Mouse (Mus musculus) heart, embryonic 12.5 days (tissue): Measurements from ENCODE around the gene Cldn7. TPM values are rescaled to one million over a fixed set of nuclear protein-coding genes. Genes with fewer than 3 reads are reported as not detected.

Experiments used
- ATAC-seq: fragments of 200-750 bp; cut with Nextera tagmentation; 2 replicates; pipeline ENCODE4 v1.8.0; 2017; ENCODE audit warnings: moderate TSS enrichment, moderate library complexity; ENCODE audit not compliant: insufficient number of reproducible peaks, low FRiP score
- H3K27ac ChIP-seq: fragments of 300-500 bp; sonication (generic); 2 replicates; pipeline ENCODE4 v1.5.1; 2016; ENCODE audit warnings: mild to moderate bottlenecking, moderate library complexity; ENCODE audit not compliant: poor library complexity, severe bottlenecking
- H3K27me3 ChIP-seq: fragments of 300-500 bp; sonication (generic); replicated peaks from 2 replicates; pipeline ENCODE4 v1.6.1; 2016; ENCODE audit warnings: mild to moderate bottlenecking, moderate library complexity
- H3K36me3 ChIP-seq: fragments of 300-500 bp; sonication (generic); 2 replicates; pipeline ENCODE4 v1.6.1; 2016; ENCODE audit warnings: mild to moderate bottlenecking, moderate library complexity
- H3K4me1 ChIP-seq: fragments of 300-500 bp; sonication (generic); replicated peaks from 2 replicates; pipeline ENCODE4 v1.6.1; 2016; ENCODE audit warnings: mild to moderate bottlenecking
- H3K4me2 ChIP-seq: fragments of 300-500 bp; sonication (generic); 2 replicates; pipeline ENCODE4 v1.6.1; 2016; ENCODE audit warnings: mild to moderate bottlenecking, moderate library complexity
- H3K4me3 ChIP-seq: fragments of 300-500 bp; sonication (generic); 2 replicates; pipeline ENCODE4 v1.5.1; 2016; ENCODE audit warnings: mild to moderate bottlenecking
- H3K9ac ChIP-seq: fragments of 300-500 bp; sonication (generic); 2 replicates; pipeline ENCODE4 v1.6.1; 2016; ENCODE audit warnings: mild to moderate bottlenecking, moderate library complexity
- H3K9me3 ChIP-seq: fragments of 300-500 bp; sonication (generic); replicated peaks from 2 replicates; pipeline ENCODE4 v1.6.1; 2016; ENCODE audit warnings: mild to moderate bottlenecking, moderate library complexity
- WGBS: fragments of 180-500 bp; shearing (Covaris S2); methylation state at CpG from one replicate; pipeline ENCODE4 v1.1.7; 2016; 5-methylcytosine and 5-hydroxymethylcytosine counted together
- polyA plus RNA-seq: library from polyadenylated mRNA; unstranded; fragments of >200 nt; fragmentation: Nextera tagmentation; extraction: Ambion mirVana; gene quantifications from 2 replicates; pipeline ENCODE4 v1.2.1, GENCODE M21; 2016

Cldn7 gene
- polyA plus RNA-seq, 1 experiment from 2014 or later: 2.1 TPM

GRCm38 (mm10) chr11:69980196-69981140, 15.9 kb downstream of the Cldn7 start:
- peak overlapping the region; percentile 98 for H3K9ac ChIP-seq
- H3K4me2 ChIP-seq: peak overlapping the region; percentile 94
- peak overlapping the region; percentile 87 for H3K4me3 ChIP-seq
- peak; percentile 96 for ATAC-seq
- no peaks in the 10 kb centered on the region for H3K9me3 ChIP-seq
- under 1% methylated on average over 41 of the region's 60 CpGs for WGBS
- no peaks in the 10 kb centered on the region for H3K27me3 ChIP-seq
- H3K36me3 ChIP-seq: peaks cover 46% of the 10 kb centered on the region
- peak overlapping the region; percentile 99 for H3K27ac ChIP-seq
- peaks cover 24% of the 10 kb centered on the region for H3K4me1 ChIP-seq

GRCm38 (mm10) chr11:69981141-69981762, 16.7 kb downstream of the Cldn7 start, which contains the start of gene Ctdnep1:
Gene Ctdnep1 (plus strand): TSS chr11:69981156.
- ATAC-seq: 0 out of 2 replicates have a peak, but pooled peaks have one; percentile 0
- H3K36me3 ChIP-seq: peaks cover 44% of the 10 kb centered on the region
- H3K27me3 ChIP-seq: no peaks in the 10 kb centered on the region

GRCm38 (mm10) chr11:69982225-69982624, 17.6 kb downstream of the Cldn7 start, which contains the start of gene Elp5:
Gene Elp5 (minus strand): TSS chr11:69982517.
- H3K4me1 ChIP-seq: peaks cover 24% of the 10 kb centered on the region
- no peak for ATAC-seq
- H3K4me3 ChIP-seq: peak within 1 kb of the TSS; percentile 87
- no peaks in the 10 kb centered on the region for H3K27me3 ChIP-seq
- peak within 1 kb of the TSS; percentile 94 for H3K4me2 ChIP-seq
- peak within 1 kb of the TSS; percentile 99 for H3K27ac ChIP-seq
- 52% methylated on average over 8 of the region's 8 CpGs for WGBS
- H3K9me3 ChIP-seq: no peaks in the 10 kb centered on the region
- H3K9ac ChIP-seq: peak within 1 kb of the TSS; percentile 98
- peaks cover 47% of the 10 kb centered on the region for H3K36me3 ChIP-seq

More at GRCm38 (mm10) chr11:69981141-69981762, 16.7 kb downstream of the Cldn7 start, which contains the start of gene Ctdnep1:
- under 1% methylated on average over 43 of the region's 43 CpGs for WGBS
- Histone ChIP-seq H3K4me2 (peak within 1 kb of the TSS; percentile 94), H3K4me3 (peak within 1 kb of the TSS; percentile 87), H3K4me1 (peaks cover 24% of the 10 kb centered on the region), H3K27ac (peak within 1 kb of the TSS; percentile 99), H3K9me3 (no peaks in the 10 kb centered on the region), H3K9ac (peak within 1 kb of the TSS; percentile 98)

- Histone ChIP-seq H3K27me3 (no peaks in the 10 kb centered on the region), H3K4me1 (peaks cover 24% of the 10 kb centered on the region), H3K9me3 (no peaks in the 10 kb centered on the region), H3K27ac (peak overlapping the region; percentile 99), H3K9ac (peak overlapping the region; percentile 98), H3K4me3 (peak overlapping the region; percentile 87), H3K4me2 (peak overlapping the region; percentile 94), H3K36me3 (peaks cover 48% of the 10 kb centered on the region)
- no peak for ATAC-seq
- 14% methylated on average over 5 of the region's 5 CpGs for WGBS
Measured at GRCm38 (mm10) chr11:69982877-69983276, 18.3 kb downstream of the Cldn7 start.

GRCm38 (mm10) chr11:69983377-69983776, 18.8 kb downstream of the Cldn7 start:
- Histone ChIP-seq H3K4me3 (peak overlapping the region; percentile 87), H3K9me3 (no peaks in the 10 kb centered on the region), H3K4me2 (peak overlapping the region; percentile 94), H3K9ac (peak overlapping the region; percentile 98), H3K4me1 (peaks cover 24% of the 10 kb centered on the region), H3K36me3 (peaks cover 49% of the 10 kb centered on the region), H3K27me3 (no peaks in the 10 kb centered on the region), H3K27ac (peak overlapping the region; percentile 99)
- 78% methylated on average over 4 of the region's 4 CpGs for WGBS
- no peak for ATAC-seq

- no peak overlapping the region for H3K27ac ChIP-seq
- H3K9ac ChIP-seq: no peak overlapping the region
- no peaks in the 10 kb centered on the region for H3K27me3 ChIP-seq
- no peak overlapping the region for H3K4me3 ChIP-seq
- no peak for ATAC-seq
- H3K4me2 ChIP-seq: no peak overlapping the region
- no peaks in the 10 kb centered on the region for H3K9me3 ChIP-seq
- peaks cover 54% of the 10 kb centered on the region for H3K36me3 ChIP-seq
- WGBS: 90% methylated on average over 8 of the region's 8 CpGs
- H3K4me1 ChIP-seq: peaks cover 23% of the 10 kb centered on the region
Measured at GRCm38 (mm10) chr11:69984431-69984830, 19.9 kb downstream of the Cldn7 start.

GRCm38 (mm10) chr11:69989949-69990348, 25.4 kb downstream of the Cldn7 start:
- Histone ChIP-seq H3K9ac (no peak overlapping the region), H3K27me3 (no peaks in the 10 kb centered on the region), H3K4me2 (peak overlapping the region; percentile 74; the same call in 1 of the 2 replicates), H3K4me3 (no peak overlapping the region), H3K27ac (peak overlapping the region; percentile 94), H3K9me3 (no peaks in the 10 kb centered on the region), H3K4me1 (peaks cover 19% of the 10 kb centered on the region), H3K36me3 (peaks cover 71% of the 10 kb centered on the region)
- 84% methylated on average over 8 of the region's 8 CpGs for WGBS
- no peak for ATAC-seq

- Histone ChIP-seq H3K4me3 (peak within 1 kb of the TSS; percentile 70), H3K4me1 (peaks cover 19% of the 10 kb centered on the region), H3K4me2 (peak within 1 kb of the TSS; percentile 74), H3K27ac (peak within 1 kb of the TSS; percentile 95), H3K9me3 (no peaks in the 10 kb centered on the region), H3K9ac (peak within 1 kb of the TSS; percentile 90), H3K27me3 (no peaks in the 10 kb centered on the region), H3K36me3 (peaks cover 62% of the 10 kb centered on the region)
- WGBS: under 1% methylated on average over 40 of the region's 40 CpGs
- ATAC-seq: peak; percentile 85
Measured at GRCm38 (mm10) chr11:69990850-69991691, 26.5 kb downstream of the Cldn7 start, which contains the start of gene Gabarap. Gene Gabarap (plus strand): TSS chr11:69991143.

GRCm38 (mm10) chr11:69991711-69992110, 27.1 kb downstream of the Cldn7 start:
- Histone ChIP-seq H3K27ac (peak overlapping the region; percentile 95), H3K36me3 (peaks cover 56% of the 10 kb centered on the region), H3K4me2 (peak overlapping the region; percentile 74), H3K4me1 (peaks cover 19% of the 10 kb centered on the region), H3K27me3 (no peaks in the 10 kb centered on the region), H3K9ac (peak overlapping the region; percentile 90), H3K4me3 (peak overlapping the region; percentile 70), H3K9me3 (no peaks in the 10 kb centered on the region)
- 0% methylated on average over 15 of the region's 15 CpGs for whole genome bisulfite sequencing
- ATAC-seq: no peak; the same call in 1 of the 2 replicates

GRCm38 (mm10) chr11:69992396-69992795, 27.8 kb downstream of the Cldn7 start:
- Histone ChIP-seq H3K36me3 (peaks cover 49% of the 10 kb centered on the region), H3K9me3 (no peaks in the 10 kb centered on the region), H3K27me3 (no peaks in the 10 kb centered on the region), H3K27ac (no peak overlapping the region; the same call in 1 of the 2 replicates), H3K9ac (peak overlapping the region; percentile 66), H3K4me3 (peak overlapping the region; percentile 70), H3K4me1 (peaks cover 21% of the 10 kb centered on the region), H3K4me2 (peak overlapping the region; percentile 74)
- ATAC-seq: no peak
- 77% methylated on average over 10 of the region's 10 CpGs for WGBS
